10 mouse cellular contexts compared by ENCODE assay signal in genomic region chr17:8264638-8265037, GRCm38 (mm10). TPM values are rescaled to one million over a fixed set of nuclear protein-coding genes. Genes with fewer than 3 reads are reported as not detected.
DNase-seq lines count a peak whose midpoint lies in the region; ATAC-seq and TF ChIP-seq lines count a peak whose summit lies in the region.
"Not testable (repeated sequence)": the region's sequence is repeated elsewhere in the genome, so short reads cannot be mapped to it uniquely, and the experiment has no call there.
"Had no signal": no experiment of that assay in that cellular context is flagged by ENCODE, and none has a peak within 500 bp of the region (broad histone marks: within the 10 kb centered on the region; RNA-seq: fewer than 3 reads in every experiment).

No protein-coding gene starts in this region.

- not testable (repeated sequence) for ATAC-seq in intestine, postnatal 0 days
- ATAC-seq in megakaryocyte-erythroid progenitor cell, adult 5-6 weeks (replicated peaks; ENCODE audit: low FRiP score, low TSS enrichment, poor library complexity, severe bottlenecking): peak; percentile 78

- not testable (repeated sequence) for H3K4me3 ChIP-seq in intestine, postnatal 0 days (ENCODE audit: low read depth, low read length); left cerebral cortex, adult 2 months

- TF ChIP-seq CTCF in intestine, postnatal 0 days (IDR thresholded peaks at IDR 0.05; ENCODE audit: low read depth): peak; percentile 88
- peak; percentile 80 for TF ChIP-seq CTCF in left cerebral cortex, adult 2 months (IDR thresholded peaks at IDR 0.05)

- peak; percentile 56 for DNase-seq in CD4-positive helper T cell, adult 2 months (ENCODE audit: low read depth, low spot score)
- DNase-seq in adrenal gland, postnatal 14 days: peak; percentile 62
- DNase-seq in embryo, embryonic 10 days (ENCODE audit: low spot score): peak; percentile 78
- DNase-seq in frontal cortex, postnatal 36 days (ENCODE audit: low spot score in 2 of 2): peak; percentile 43 to 86
- DNase-seq in left cerebral cortex, adult 2 months (ENCODE audit: extremely low spot score in 1 of 2, low spot score in 2 of 2): peak; percentile 49 to 61
- peak; percentile 14 to 50 for DNase-seq in right cerebral cortex, postnatal 36 days (ENCODE audit: low spot score in 2 of 2)

- not testable (repeated sequence) for H3K4me1 ChIP-seq in intestine, postnatal 0 days (replicated peaks; ENCODE audit: control insufficient read depth, insufficient read depth, low read length)

- H3K27me3 ChIP-seq in intestine, postnatal 0 days (replicated peaks; ENCODE audit: control insufficient read depth, insufficient read depth, low read length): not testable (repeated sequence)

- H3K4me2 ChIP-seq in intestine, postnatal 0 days (replicated peaks; ENCODE audit: low read depth): not testable (repeated sequence)

- not testable (repeated sequence) for H3K36me3 ChIP-seq in intestine, postnatal 0 days (ENCODE audit: control insufficient read depth, insufficient read depth)

- H3K9ac ChIP-seq in intestine, postnatal 0 days (ENCODE audit: low read depth, low read length): not testable (repeated sequence)

- H3K27ac ChIP-seq in intestine, postnatal 0 days (ENCODE audit: low read depth, low read length); left cerebral cortex, adult 2 months: not testable (repeated sequence)

- WGBS in intestine, postnatal 0 days: 18% methylated on average over 7 of the region's 7 CpGs

- not testable (repeated sequence) for H3K9me3 ChIP-seq in intestine, postnatal 0 days (ENCODE audit: control insufficient read depth)

- intact Hi-C loops in left cerebral cortex, adult 2 months (cut with DNase I): loop anchor here (1.0 to 5.0 kb wide), 3 partner anchors 36 to 198 kb away; no protein-coding TSS in a partner anchor

RNA-seq across cellular contexts. Expression of gene Mpc1, which starts 18.1 kb away (rescaled TPM):
- total RNA-seq in adrenal gland, postnatal 14 days (2021): 356 and 378 TPM in 2 replicates
- 294 and 297 TPM in 2 replicates for polyA plus RNA-seq in intestine, postnatal 0 days (2015; fragmentation: Nextera tagmentation; extraction: Ambion mirVana)
- total RNA-seq in left cerebral cortex, adult 2 months (2021): 100 to 1,000 TPM; 170 to 173 TPM
- total RNA-seq in megakaryocyte-erythroid progenitor cell, adult 5-6 weeks (2014; fragmentation: Nextera tagmentation): 123 and 153 TPM in 2 replicates
- 119 and 137 TPM in 2 replicates for total RNA-seq in megakaryocyte-erythroid progenitor cell, adult 5-6 weeks (2017)

RNA-seq across cellular contexts. Expression of gene Ccr6, which starts 28.8 kb away (rescaled TPM):
- total RNA-seq in adrenal gland, postnatal 14 days (2021): 3.8 TPM in 1 of 2 replicates, not detected in the other
- 0.46 TPM in 2 replicates for polyA plus RNA-seq in intestine, postnatal 0 days (2015; fragmentation: Nextera tagmentation; extraction: Ambion mirVana)
- not detected for total RNA-seq in left cerebral cortex, adult 2 months (2021)
- not detected in 2 replicates for total RNA-seq in megakaryocyte-erythroid progenitor cell, adult 5-6 weeks (2014; fragmentation: Nextera tagmentation)
- not detected in 2 replicates for total RNA-seq in megakaryocyte-erythroid progenitor cell, adult 5-6 weeks (2017)
- total RNA-seq: left cerebral cortex, postnatal 4 days had no signal
- polyA plus RNA-seq: neural tube, embryonic 14.5 days had no signal

RNA-seq across cellular contexts. Expression of gene Sft2d1, which starts 46.3 kb away (rescaled TPM):
- 37.7 and 40.5 TPM in 2 replicates for total RNA-seq in adrenal gland, postnatal 14 days (2021)
- 126 and 135 TPM in 2 replicates for polyA plus RNA-seq in intestine, postnatal 0 days (2015; fragmentation: Nextera tagmentation; extraction: Ambion mirVana)
- 10 to 100 TPM; 63.8 to 65.7 TPM for total RNA-seq in left cerebral cortex, adult 2 months (2021)
- 63.1 and 137 TPM in 2 replicates for total RNA-seq in megakaryocyte-erythroid progenitor cell, adult 5-6 weeks (2014; fragmentation: Nextera tagmentation)
- 24.3 and 29.9 TPM in 2 replicates for total RNA-seq in megakaryocyte-erythroid progenitor cell, adult 5-6 weeks (2017)
